Mouse (Mus musculus) MEL (cell line): ENCODE results near the gene Bdh1.
A peak's percentile ranks its signal among the peaks of the same experiment; 100 is the strongest.

ENCODE experiments used
- CTCF ChIP-seq, 3 experiments: IDR thresholded peaks in 2 of 3; conservative IDR thresholded peaks in 1 of 3; 2 replicates each; pipeline ENCODE4 v1.5.1; 2011 to 2012; ENCODE audit warnings: low read length in 3 of 3, low read depth in 2 of 3, mild to moderate bottlenecking in 2 of 3, improper control_type of control experiment in 1 of 3, inconsistent platforms in 1 of 3, mixed read lengths in 1 of 3, moderate library complexity in 1 of 3; ENCODE audit not compliant: control insufficient read depth in 1 of 3, insufficient read depth in 1 of 3, poor library complexity in 1 of 3, severe bottlenecking in 1 of 3
- NRF1 ChIP-seq: IDR thresholded peaks from 2 replicates; pipeline ENCODE4 v1.6.1; 2014; ENCODE audit warnings: low read depth, mild to moderate bottlenecking, inconsistent platforms, low read length, improper control_type of control experiment, moderate library complexity; ENCODE audit not compliant: poor library complexity, insufficient read depth, severe bottlenecking
- POLR2A ChIP-seq, 2 experiments: IDR thresholded peaks; 2 replicates each; pipeline ENCODE4 v1.6.1; 2011 to 2012; ENCODE audit warnings: low read length in 2 of 2, mild to moderate bottlenecking in 2 of 2, control low read depth in 1 of 2, improper control_type of control experiment in 1 of 2, low read depth in 1 of 2, moderate library complexity in 1 of 2; ENCODE audit not compliant: control insufficient read depth in 1 of 2, insufficient read depth in 1 of 2, poor library complexity in 1 of 2
- POLR2AphosphoS2 ChIP-seq: IDR thresholded peaks from 2 replicates; pipeline ENCODE4 v1.6.1; 2011; ENCODE audit warnings: low read length, improper control_type of control experiment
- RAD21 ChIP-seq: IDR thresholded peaks from 2 replicates; pipeline ENCODE4 v1.6.1; 2011; ENCODE audit warnings: mild to moderate bottlenecking, low read depth, low read length, improper control_type of control experiment
- ZMIZ1 ChIP-seq: IDR thresholded peaks from 2 replicates; pipeline ENCODE4 v1.6.1; 2012; ENCODE audit warnings: low read depth, mild to moderate bottlenecking, inconsistent platforms, low read length, improper control_type of control experiment, moderate library complexity

- TF ChIP-seq ZMIZ1, result no peak
- TF ChIP-seq RAD21, result peak; percentile 94
- TF ChIP-seq POLR2A (IDR thresholded peaks at IDR 0.05; ENCODE audit: control insufficient read depth in 1 of 2, insufficient read depth in 1 of 2, low read depth in 1 of 2, low read length in 2 of 2, poor library complexity in 1 of 2), result no peak
- no peak for TF ChIP-seq POLR2AphosphoS2
- TF ChIP-seq CTCF (IDR thresholded peaks at IDR 0.05 in 2 of 3, conservative IDR thresholded peaks at IDR 0.05 in 1 of 3; ENCODE audit: control insufficient read depth in 1 of 3, insufficient read depth in 1 of 3, low read depth in 2 of 3, low read length in 3 of 3, poor library complexity in 1 of 3, severe bottlenecking in 1 of 3), result peak; percentile 84 to 98 (median 89)
- TF ChIP-seq NRF1, result no peak
Observed at GRCm38 (mm10) chr16:31458229-31458918, 36.3 kb downstream of the Bdh1 start.
